Mouse (Mus musculus) erythroid progenitor cell, adult 5-6 weeks (primary cell): Measurements from ENCODE around the gene Chchd4. TPM values are rescaled to one million over a fixed set of nuclear protein-coding genes. Genes with fewer than 3 reads are reported as not detected.

ENCODE experiments used
- total RNA-seq, 2 experiments: library from RNA; stranded (forward) in 1 of 2; stranded (reverse) in 1 of 2; fragments of 150-400 nt in 1 of 2; fragments of 186-747, 209-891 nt in 1 of 2; gene quantifications; 2 replicates each; pipeline versions ENCODE4 v1.2.3 to v1.2.4; 2015 to 2017; ENCODE audit warnings: low replicate concordance in 2 of 2

Gene Chchd4
- total RNA-seq, 2 experiments from 2014 or later = 2.9 to 3.0 TPM

Other genes with a start within 250 kb of the Chchd4 start
- gene Wnt7a, start 62.2 kb downstream of the Chchd4 start, total RNA-seq (2015; ENCODE audit: low replicate concordance) = not detected in 2 replicates
- gene Wnt7a, start 62.2 kb downstream of the Chchd4 start, total RNA-seq (2017; ENCODE audit: low replicate concordance) = not detected in 2 replicates
- 6.7 and 6.8 TPM in 2 replicates for gene Tmem43, start 157 bp upstream of the Chchd4 start, total RNA-seq (2015; ENCODE audit: low replicate concordance)
- 6.3 and 19.0 TPM in 2 replicates for gene Tmem43, start 157 bp upstream of the Chchd4 start, total RNA-seq (2017; ENCODE audit: low replicate concordance)
- gene Xpc, start 42.3 kb upstream of the Chchd4 start, total RNA-seq (2015; ENCODE audit: low replicate concordance) = 3.2 and 5.4 TPM in 2 replicates
- 4.7 and 6.4 TPM in 2 replicates for gene Xpc, start 42.3 kb upstream of the Chchd4 start, total RNA-seq (2017; ENCODE audit: low replicate concordance)
- 92.6 and 97.3 TPM in 2 replicates for gene Lsm3, start 42.4 kb upstream of the Chchd4 start, total RNA-seq (2015; ENCODE audit: low replicate concordance)
- 114 and 121 TPM in 2 replicates for gene Lsm3, start 42.4 kb upstream of the Chchd4 start, total RNA-seq (2017; ENCODE audit: low replicate concordance)
- 25.6 and 25.9 TPM in 2 replicates for gene Slc6a6, start 210.5 kb upstream of the Chchd4 start, total RNA-seq (2015; ENCODE audit: low replicate concordance)
- 9.8 and 10.9 TPM in 2 replicates for gene Slc6a6, start 210.5 kb upstream of the Chchd4 start, total RNA-seq (2017; ENCODE audit: low replicate concordance)